Mouse (Mus musculus): ENCODE measurements around the gene Gnb3.
"Not testable (repeated sequence)": the region's sequence is repeated elsewhere in the genome, so short reads cannot be mapped to it uniquely, and the experiment has no call there.

Gene Gnb3

GRCm38 (mm10) chr6:124857840-124858530 lies 17.9 kb upstream of the Gnb3 start:
- peak; percentile 21 for DNase-seq (ENCODE audit: low read depth, low spot score)

GRCm38 (mm10) chr6:124856916-124857839 lies 17.1 kb upstream of the Gnb3 start, which contains the start of gene P3h3:
Gene P3h3 (minus strand): TSS chr6:124857752.
- DNase-seq (ENCODE audit: low read depth, low spot score) = peak; percentile 80

DNA sequence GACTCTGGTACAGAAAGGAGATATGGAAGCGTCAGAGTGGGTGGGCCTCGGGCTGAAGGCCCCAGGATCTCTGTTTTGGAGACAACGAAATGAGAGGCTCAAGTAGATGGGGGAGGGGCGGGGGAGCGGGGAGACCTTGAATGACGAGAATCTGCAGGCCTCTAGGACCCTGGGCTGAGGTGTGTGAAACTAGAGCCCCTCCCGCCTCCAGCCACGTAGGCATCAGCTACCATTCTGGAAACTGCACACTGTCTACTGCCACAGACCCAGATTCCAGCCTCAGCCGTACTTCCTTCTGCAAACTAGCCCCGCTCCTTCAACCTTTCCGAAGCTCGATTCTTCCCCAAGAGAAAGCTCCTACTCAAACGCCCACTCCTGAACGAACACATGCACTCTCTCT lies 16.2 kb upstream of the Gnb3 start:
- DNase-seq (ENCODE audit: low read depth, low spot score) = peak; percentile 17

- no peak for DNase-seq (ENCODE audit: low read depth, low spot score)
Measured at GRCm38 (mm10) chr6:124854647-124855046, 14.6 kb upstream of the Gnb3 start.

- no peak for DNase-seq (ENCODE audit: low read depth, low spot score)
Measured at GRCm38 (mm10) chr6:124850535-124850934, 10.5 kb upstream of the Gnb3 start.

DNA sequence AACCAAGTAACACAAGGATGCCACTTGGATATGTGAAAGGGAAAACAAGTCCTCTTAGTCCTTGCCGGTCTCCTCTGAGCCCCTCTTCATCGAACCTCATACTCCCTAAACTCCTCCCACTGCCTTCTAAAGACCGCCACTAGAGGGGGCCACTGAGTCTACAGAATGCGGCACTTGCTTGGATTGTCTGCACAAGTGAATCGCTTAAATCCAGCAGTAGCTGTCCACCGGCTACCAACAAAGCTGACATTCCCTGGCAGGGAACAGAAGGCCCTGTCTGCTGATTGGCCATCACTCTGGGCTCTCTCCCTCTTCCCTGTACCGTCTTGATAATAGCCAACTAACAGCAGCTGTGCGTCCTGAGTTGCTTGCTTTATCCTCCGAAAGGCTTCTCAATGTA lies 7.2 kb upstream of the Gnb3 start:
- peak; percentile 92 for DNase-seq (ENCODE audit: low read depth, low spot score)

DNA sequence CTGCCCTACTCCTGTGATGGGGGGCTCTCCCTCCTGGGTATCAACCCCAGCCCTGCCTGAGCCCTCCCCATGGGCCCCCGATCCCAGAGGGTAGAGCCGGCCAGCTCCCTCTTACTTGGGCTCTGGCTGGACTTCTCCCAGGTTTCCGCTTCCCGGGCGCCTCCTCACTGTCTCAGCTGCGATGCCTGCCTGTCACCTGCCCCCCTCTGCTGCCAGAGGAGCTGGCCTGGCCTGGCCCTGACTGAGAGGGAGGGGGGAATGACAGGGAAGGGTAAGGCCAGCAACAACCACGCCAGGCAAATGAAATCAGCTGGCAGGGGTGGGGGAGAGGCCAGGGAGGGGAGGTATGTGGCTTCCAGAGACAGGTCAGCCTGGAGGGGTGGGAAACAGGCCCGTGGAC lies 270 bp downstream of the Gnb3 start:
- no peak for DNase-seq (ENCODE audit: low read depth, low spot score)

- no peak for DNase-seq (ENCODE audit: low read depth, low spot score)
Measured at GRCm38 (mm10) chr6:124836411-124836810, 3.7 kb downstream of the Gnb3 start.

- no peak for DNase-seq (ENCODE audit: low read depth, low spot score)
Measured at GRCm38 (mm10) chr6:124835531-124835930, 4.5 kb downstream of the Gnb3 start.

DNA sequence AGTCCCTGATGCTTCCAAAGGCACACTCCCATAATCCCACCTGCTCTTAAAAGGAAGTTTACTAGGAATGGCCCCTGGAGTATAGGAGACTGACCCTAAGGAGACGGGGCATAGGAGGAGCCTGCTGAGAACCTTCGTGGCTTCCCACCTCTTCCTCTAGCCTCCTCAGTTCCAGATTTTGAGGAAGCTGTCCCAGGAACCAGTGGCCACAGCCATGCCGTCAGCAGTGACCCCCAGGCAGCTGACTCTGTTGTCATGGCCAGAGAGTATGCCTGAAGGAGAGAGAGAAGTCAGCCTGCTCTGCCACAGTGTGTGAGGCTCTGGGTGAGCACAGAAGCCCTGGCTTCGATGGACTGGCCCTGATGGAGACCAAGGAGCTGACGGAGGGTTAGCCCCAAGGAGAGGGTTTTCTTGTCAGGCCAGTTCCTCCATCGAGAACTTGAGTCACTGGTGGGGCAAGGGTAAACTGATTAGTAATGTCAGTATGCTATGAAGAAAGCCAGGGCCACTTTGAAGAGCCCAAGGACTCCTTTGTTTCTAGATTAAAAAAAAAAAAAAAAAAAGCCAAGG lies 5.5 kb downstream of the Gnb3 start:
- DNase-seq (ENCODE audit: low read depth, low spot score) = no peak

GRCm38 (mm10) chr6:124831649-124832048 lies 8.4 kb downstream of the Gnb3 start:
- no peak for DNase-seq (ENCODE audit: low read depth, low spot score)

- not testable (repeated sequence) for DNase-seq (ENCODE audit: low read depth, low spot score)
Measured at GRCm38 (mm10) chr6:124831199-124831598, 8.9 kb downstream of the Gnb3 start.

GRCm38 (mm10) chr6:124829799-124830700 lies 10.0 kb downstream of the Gnb3 start:
- DNase-seq (ENCODE audit: low read depth, low spot score) = peak; percentile 99

- DNase-seq (ENCODE audit: low read depth, low spot score) = peak; percentile 100
Measured at GRCm38 (mm10) chr6:124828868-124829798, 10.9 kb downstream of the Gnb3 start, which contains the start of the genes Usp5 and Cdca3. Gene Usp5 (minus strand): TSS chr6:124829484. Gene Cdca3 (plus strand): TSS chr6:124829547.

- peak; percentile 95 for DNase-seq (ENCODE audit: low read depth, low spot score)
Measured at GRCm38 (mm10) chr6:124828101-124828592, 11.9 kb downstream of the Gnb3 start.

GRCm38 (mm10) chr6:124822049-124822448 lies 18.0 kb downstream of the Gnb3 start:
- no peak for DNase-seq (ENCODE audit: low read depth, low spot score)

GRCm38 (mm10) chr6:124820891-124821290 lies 19.2 kb downstream of the Gnb3 start:
- DNase-seq (ENCODE audit: low read depth, low spot score) = no peak

GRCm38 (mm10) chr6:124817971-124818370 lies 22.1 kb downstream of the Gnb3 start:
- DNase-seq (ENCODE audit: low read depth, low spot score) = no peak

DNA sequence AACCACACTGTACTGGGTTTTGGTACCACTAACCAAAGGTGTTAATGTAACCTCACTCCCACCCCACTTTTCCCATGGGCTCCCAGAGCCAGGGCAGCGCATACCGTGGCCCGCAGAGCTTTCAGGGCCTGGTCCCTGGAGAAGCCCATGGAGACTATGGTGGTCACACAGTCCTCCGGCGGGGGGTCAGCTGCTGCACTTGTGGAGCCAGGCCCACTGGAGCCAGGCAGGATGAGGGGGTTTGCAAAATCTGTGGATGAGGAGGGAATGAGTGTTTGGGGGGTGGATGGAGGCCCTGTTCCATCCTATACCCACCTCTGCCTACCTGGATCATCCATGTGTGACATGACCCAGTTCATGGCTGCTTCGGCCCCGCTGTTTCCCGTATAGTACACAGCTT lies 22.5 kb downstream of the Gnb3 start:
- DNase-seq (ENCODE audit: low read depth, low spot score) = no peak

DNA sequence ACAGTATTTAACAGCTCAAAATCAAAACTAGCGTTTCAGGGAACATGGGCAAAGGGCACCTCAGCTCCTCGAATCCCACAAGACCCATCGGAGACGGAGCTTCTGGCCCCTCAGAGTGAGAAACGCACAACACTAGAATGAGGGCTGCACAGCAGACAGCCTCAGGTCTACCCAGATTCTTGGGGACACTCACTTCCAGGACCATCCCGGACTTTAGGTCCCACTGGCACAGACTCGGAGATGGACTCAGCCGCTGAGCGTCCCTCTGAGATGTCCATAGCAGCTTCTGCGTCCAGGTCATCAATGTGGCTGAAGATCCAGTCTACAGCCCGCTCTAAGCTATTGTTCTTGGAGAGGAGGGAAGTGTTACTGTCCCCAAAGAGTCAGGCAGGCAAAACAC lies 22.9 kb downstream of the Gnb3 start:
- no peak for DNase-seq (ENCODE audit: low read depth, low spot score)
